10 mouse cellular contexts compared by ENCODE assay signal in the genomic region with DNA sequence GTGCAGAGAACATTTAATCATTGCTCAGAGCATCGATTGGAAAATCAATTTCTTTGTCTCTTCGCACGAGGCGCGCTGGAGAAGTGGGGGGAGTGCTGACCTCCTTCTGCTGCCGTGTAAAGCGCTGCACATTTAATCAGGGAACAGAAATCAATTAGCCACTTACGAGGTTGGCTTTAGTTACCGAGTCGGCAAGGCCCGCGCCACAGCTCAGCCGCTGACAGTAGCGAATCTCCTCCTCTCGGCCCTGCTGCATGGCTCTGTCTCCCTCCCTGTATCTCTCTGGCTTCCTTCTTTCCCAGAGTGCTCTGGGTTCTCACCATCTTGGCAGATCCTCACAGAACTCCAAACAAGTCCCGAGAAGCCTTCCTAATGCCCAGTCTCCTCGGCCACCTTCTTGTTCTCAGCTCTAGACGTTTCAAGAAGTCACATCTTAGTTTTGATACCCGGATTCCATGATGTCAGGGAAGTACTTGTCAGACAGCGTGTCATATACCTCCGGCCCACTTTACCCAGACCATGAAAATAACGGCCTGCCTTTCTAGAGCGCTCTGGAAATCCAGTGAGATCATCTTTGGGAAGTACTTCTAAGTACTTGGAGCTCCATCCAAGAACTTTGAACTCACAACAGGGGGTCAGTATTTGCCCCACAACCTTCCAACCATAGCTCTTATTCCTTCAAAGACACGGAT. TPM values are rescaled to one million over a fixed set of nuclear protein-coding genes. Genes with fewer than 3 reads are reported as not detected.
DNase-seq lines count a peak whose midpoint lies in the region; ATAC-seq and TF ChIP-seq lines count a peak whose summit lies in the region.
"Had no signal": no experiment of that assay in that cellular context is flagged by ENCODE, and none has a peak within 500 bp of the region (broad histone marks: within the 10 kb centered on the region; RNA-seq: fewer than 3 reads in every experiment).

No protein-coding gene starts in this region.

- in situ Hi-C loops in ES-E14 (cut with MboI; ENCODE audit: low sequenced_read_pairs in 2 of 2, unreplicated experiment in 2 of 2) = no loop called here

- no peak for TF ChIP-seq CTCF in E14TG2a.4 (conservative IDR thresholded peaks at IDR 0.05; ENCODE audit: low read length)
- TF ChIP-seq CTCF in forebrain, postnatal 0 days (IDR thresholded peaks at IDR 0.05; ENCODE audit: low read depth) = no peak

- peaks cover 31% of the 10 kb centered on the region for H3K4me1 ChIP-seq in E14TG2a.4 (replicated peaks; ENCODE audit: low read depth, low read length)
- H3K4me1 ChIP-seq in ES-E14 (ENCODE audit: control insufficient read depth in 2 of 2, insufficient read depth in 2 of 2, low read length in 2 of 2, poor library complexity in 1 of 2) = peaks cover 3 to 20% of the 10 kb centered on the region in 2 experiments; a peak in 3 of 4 replicates
- peaks cover 9% of the 10 kb centered on the region for H3K4me1 ChIP-seq in forebrain, postnatal 0 days (ENCODE audit: insufficient read depth)

- ATAC-seq in forebrain, postnatal 0 days = peak; percentile 59
- ATAC-seq in cerebellum, adult (ENCODE audit: insufficient number of reproducible peaks, low FRiP score, low TSS enrichment) = no peak

- H3K36me3 ChIP-seq in E14TG2a.4 (ENCODE audit: insufficient read depth, low read length) (no peaks in the 10 kb centered on the region), ES-E14 (ENCODE audit: control insufficient read depth, insufficient read depth, low read length, poor library complexity, severe bottlenecking) (no peaks in the 10 kb centered on the region)
- H3K36me3 ChIP-seq in forebrain, postnatal 0 days (ENCODE audit: insufficient read depth) = no peaks in the 10 kb centered on the region

- H3K4me3 ChIP-seq in E14TG2a.4 (replicated peaks; ENCODE audit: low read length) (peak overlapping the region; percentile 71), ES-E14 (ENCODE audit: insufficient read depth in 1 of 2, low read depth in 1 of 2, low read length in 2 of 2, poor library complexity in 1 of 2, severe bottlenecking in 1 of 2) (peak overlapping the region; percentile 40 to 66; a peak in 3 of 4 replicates)
- no peak overlapping the region for H3K4me3 ChIP-seq in forebrain, postnatal 0 days (ENCODE audit: low read depth, low read length)
- H3K4me3 ChIP-seq: myocyte had no signal

- 16% methylated on average over 24 of the region's 24 CpGs for WGBS in forebrain, postnatal 0 days

- H3K9me3 ChIP-seq in E14TG2a.4 (ENCODE audit: low read length) = no peaks in the 10 kb centered on the region
- no peaks in the 10 kb centered on the region for H3K9me3 ChIP-seq in ES-E14 (ENCODE audit: control insufficient read depth, insufficient read depth, low read depth, low read length)
- no peaks in the 10 kb centered on the region for H3K9me3 ChIP-seq in forebrain, postnatal 0 days (ENCODE audit: low read length)

- H3K9ac ChIP-seq in ES-E14 (ENCODE audit: insufficient read depth, low read depth, low read length, poor library complexity, severe bottlenecking) = no peak overlapping the region
- H3K9ac ChIP-seq in forebrain, postnatal 0 days = peak overlapping the region; percentile 42

- H3K4me2 ChIP-seq in forebrain, postnatal 0 days (ENCODE audit: low read depth) = peak overlapping the region; percentile 33

- peaks cover 58% of the 10 kb centered on the region for H3K27me3 ChIP-seq in E14TG2a.4 (ENCODE audit: insufficient read depth, low read length)
- H3K27me3 ChIP-seq in forebrain, postnatal 0 days (ENCODE audit: insufficient read depth, low read length) = no peaks in the 10 kb centered on the region

- no peak for DNase-seq in ES-E14 (ENCODE audit: low read depth, low spot score)
- peak; percentile 57 for DNase-seq in forebrain, postnatal 0 days
- DNase-seq in mesoderm, embryonic 11.5 days (ENCODE audit: low read depth, low spot score) = peak; percentile 47
- DNase-seq in adrenal gland, postnatal 10 days = no peak
- no peak for DNase-seq in spleen, postnatal 14 days (ENCODE audit: low spot score in 2 of 2)
- DNase-seq: kidney, adult 18-20 months; thymus, postnatal 4 days had no signal

- no peak overlapping the region for H3K27ac ChIP-seq in ES-E14 (ENCODE audit: insufficient read depth, low read depth, low read length, poor library complexity, severe bottlenecking)
- H3K27ac ChIP-seq in forebrain, postnatal 0 days (ENCODE audit: low read depth, low read length) = 0 out of 2 replicates have a peak overlapping the region, but pooled peaks have one; percentile 35

TF ChIP-seq in ES-E14, 5 proteins besides CTCF, POLR2A, EP300 and RAD21:
- TF ChIP-seq ZNF384 (IDR thresholded peaks at IDR 0.05; ENCODE audit: low read depth, low read length) = no peak
- no peak for TF ChIP-seq ZC3H11A (IDR thresholded peaks at IDR 0.05; ENCODE audit: borderline replicate concordance, low read depth, low read length)
TF ChIP-seq in ES-E14: peak in this region for 0.

RNA-seq across cellular contexts. Expression of gene C1ql1, which starts 17.5 kb away (rescaled TPM):
- 3.3 and 3.7 TPM in 2 replicates for total RNA-seq in ES-E14 (2012; rRNA removed)
- total RNA-seq in forebrain, postnatal 0 days (2014; rRNA removed) = 10.3 and 11.8 TPM in 2 replicates
- polyA plus RNA-seq in forebrain, postnatal 0 days (2015; fragmentation: Nextera tagmentation; extraction: Ambion mirVana) = 3.9 and 5.4 TPM in 2 replicates
- 10 to 100 TPM; 31.9 to 34.6 TPM for total RNA-seq in adrenal gland, postnatal 10 days (2021)

RNA-seq across cellular contexts. Expression of gene Kif18b, which starts 39.1 kb away (rescaled TPM):
- 38.4 and 51.0 TPM in 2 replicates for total RNA-seq in ES-E14 (2012; rRNA removed)
- total RNA-seq in forebrain, postnatal 0 days (2014; rRNA removed) = 3.2 and 6.6 TPM in 2 replicates
- 0.54 and 0.70 TPM in 2 replicates for polyA plus RNA-seq in forebrain, postnatal 0 days (2015; fragmentation: Nextera tagmentation; extraction: Ambion mirVana)
- 10 to 100 TPM in 1 of 2 experiments, 1 to 10 TPM in 1; 6.9 to 10.4 TPM for total RNA-seq in adrenal gland, postnatal 10 days (2021)

Comparison
In these comparisons a context has a peak if more than half of its experiments do, and no peak if none do; other contexts are left out.
1. DNase-seq: peak in forebrain, postnatal 0 days (single experiment) and mesoderm, embryonic 11.5 days (single experiment); none in ES-E14 (single experiment), adrenal gland, postnatal 10 days (single experiment) and spleen, postnatal 14 days (0 of 2).